In genomic region chr10:128923935-128924334, GRCm38 (mm10) we compare ENCODE assay signal across 8 mouse cellular contexts. TPM values are rescaled to one million over a fixed set of nuclear protein-coding genes. Genes with fewer than 3 reads are reported as not detected.
DNase-seq lines count a peak whose midpoint lies in the region; ATAC-seq lines count a peak whose summit lies in the region.

Gene Bloc1s1, minus strand, starts transcription at chr10:128924035.

- H3K4me3 ChIP-seq in forebrain, embryonic 15.5 days, result peak within 1 kb of the TSS; percentile 58
- H3K4me3 ChIP-seq in hindbrain, embryonic 13.5 days, result peak within 1 kb of the TSS; percentile 84
- peak within 1 kb of the TSS; percentile 96 for H3K4me3 ChIP-seq in liver, embryonic 15.5 days (replicated peaks)

- WGBS in forebrain, embryonic 15.5 days, result 73% methylated on average over 9 of the region's 9 CpGs
- 69% methylated on average over 9 of the region's 9 CpGs for WGBS in hindbrain, embryonic 13.5 days
- WGBS in liver, embryonic 15.5 days (ENCODE audit: insufficient replicate concordance), result 50% methylated on average over 9 of the region's 9 CpGs

- H3K27ac ChIP-seq in forebrain, embryonic 15.5 days (replicated peaks), result peak within 1 kb of the TSS; percentile 91
- H3K27ac ChIP-seq in hindbrain, embryonic 13.5 days, result peak within 1 kb of the TSS; percentile 95
- peak within 1 kb of the TSS; percentile 91 for H3K27ac ChIP-seq in liver, embryonic 15.5 days (replicated peaks)

- DNase-seq in kidney, adult 18-20 months, result peak; percentile 39
- no peak for DNase-seq in kidney, adult 8-10 months
- DNase-seq in embryo, embryonic 9.5 days (ENCODE audit: extremely low spot score), result no peak
- no peak for DNase-seq in right cerebral cortex, adult 18-20 months

- H3K4me2 ChIP-seq in forebrain, embryonic 15.5 days (replicated peaks), result peak within 1 kb of the TSS; percentile 58
- peak within 1 kb of the TSS; percentile 71 for H3K4me2 ChIP-seq in hindbrain, embryonic 13.5 days
- H3K4me2 ChIP-seq in liver, embryonic 15.5 days, result peak within 1 kb of the TSS; percentile 87

- ATAC-seq in activated CD4-positive, CD25-positive, alpha-beta regulatory T cell, adult 4 months, result no peak
- no peak for ATAC-seq in forebrain, embryonic 15.5 days (replicated peaks)
- no peak for ATAC-seq in hindbrain, embryonic 13.5 days (ENCODE audit: low FRiP score)
- no peak for ATAC-seq in liver, embryonic 15.5 days (ENCODE audit: insufficient read depth)

- no peaks in the 10 kb centered on the region for H3K36me3 ChIP-seq in forebrain, embryonic 15.5 days
- peaks cover 5% of the 10 kb centered on the region for H3K36me3 ChIP-seq in hindbrain, embryonic 13.5 days
- no peaks in the 10 kb centered on the region for H3K36me3 ChIP-seq in liver, embryonic 15.5 days (replicated peaks)

- 0 out of 2 replicates have a peak, but pooled peaks cover 7% of the 10 kb centered on the region for H3K27me3 ChIP-seq in forebrain, embryonic 15.5 days
- H3K27me3 ChIP-seq in hindbrain, embryonic 13.5 days, result peaks cover 23% of the 10 kb centered on the region
- peaks cover 31% of the 10 kb centered on the region for H3K27me3 ChIP-seq in liver, embryonic 15.5 days

- H3K9me3 ChIP-seq in forebrain, embryonic 15.5 days, result no peaks in the 10 kb centered on the region
- H3K9me3 ChIP-seq in hindbrain, embryonic 13.5 days, result no peaks in the 10 kb centered on the region
- no peaks in the 10 kb centered on the region for H3K9me3 ChIP-seq in liver, embryonic 15.5 days (replicated peaks)

- peaks cover 22% of the 10 kb centered on the region for H3K4me1 ChIP-seq in forebrain, embryonic 15.5 days
- H3K4me1 ChIP-seq in hindbrain, embryonic 13.5 days (replicated peaks), result peaks cover 56% of the 10 kb centered on the region
- peaks cover 48% of the 10 kb centered on the region for H3K4me1 ChIP-seq in liver, embryonic 15.5 days (replicated peaks)

- H3K9ac ChIP-seq in forebrain, embryonic 15.5 days (replicated peaks), result peak within 1 kb of the TSS; percentile 63
- H3K9ac ChIP-seq in hindbrain, embryonic 13.5 days, result peak within 1 kb of the TSS; percentile 91
- H3K9ac ChIP-seq in liver, embryonic 15.5 days, result peak within 1 kb of the TSS; percentile 86

RNA-seq across cellular contexts. Expression of gene Bloc1s1, which starts in this region (rescaled TPM):
- 100 to 1,000 TPM; 218 to 252 TPM for polyA plus RNA-seq in activated CD4-positive, CD25-positive, alpha-beta regulatory T cell, adult 4 months (2017; shearing (Covaris generic))
- 230 and 251 TPM in 2 replicates for polyA plus RNA-seq in forebrain, embryonic 15.5 days (2015; fragmentation: Nextera tagmentation; extraction: Ambion mirVana)
- 281 and 286 TPM in 2 replicates for polyA plus RNA-seq in hindbrain, embryonic 13.5 days (2015; fragmentation: Nextera tagmentation; extraction: Ambion mirVana)
- polyA plus RNA-seq in liver, embryonic 15.5 days (2015; fragmentation: Nextera tagmentation; extraction: Ambion mirVana), result 93.9 and 96.1 TPM in 2 replicates
